Mouse (Mus musculus) lung, embryonic 16.5 days (tissue): ENCODE data around the gene Actn1. TPM values are rescaled to one million over a fixed set of nuclear protein-coding genes. Genes with fewer than 3 reads are reported as not detected.

Experiments used
- ATAC-seq: fragments of 200-750 bp; cut with Nextera tagmentation; 2 replicates; pipeline ENCODE4 v1.8.0; 2017; ENCODE audit warnings: low read depth, mild to moderate bottlenecking, moderate library complexity
- H3K27ac ChIP-seq: fragments of 300-500 bp; sonication (generic); 2 replicates; pipeline ENCODE4 v1.5.1; 2014; ENCODE audit warnings: mild to moderate bottlenecking, control low read depth, low read length
- H3K27me3 ChIP-seq: fragments of 300-500 bp; sonication (generic); 2 replicates; pipeline ENCODE4 v1.6.1; 2014; ENCODE audit warnings: low read depth, low read length, mixed read lengths; ENCODE audit not compliant: control insufficient read depth, insufficient read depth
- H3K36me3 ChIP-seq: fragments of 300-500 bp; sonication (generic); 2 replicates; pipeline ENCODE4 v1.6.1; 2014; ENCODE audit warnings: low read length; ENCODE audit not compliant: control insufficient read depth, insufficient read depth
- H3K4me1 ChIP-seq: fragments of 300-500 bp; sonication (generic); replicated peaks from 2 replicates; pipeline ENCODE4 v1.6.1; 2014; ENCODE audit warnings: low read length, mixed read lengths; ENCODE audit not compliant: control insufficient read depth, insufficient read depth
- H3K4me2 ChIP-seq: fragments of 300-500 bp; sonication (generic); 2 replicates; pipeline ENCODE4 v1.6.1; 2014; ENCODE audit warnings: low read depth, low read length, control low read depth
- H3K4me3 ChIP-seq: fragments of 300-500 bp; sonication (generic); 2 replicates; pipeline ENCODE4 v1.5.1; 2014; ENCODE audit warnings: mild to moderate bottlenecking, low read length, control low read depth
- H3K9ac ChIP-seq: fragments of 300-500 bp; sonication (generic); 2 replicates; pipeline ENCODE4 v1.6.1; 2014; ENCODE audit warnings: low read length, control low read depth
- H3K9me3 ChIP-seq: fragments of 300-500 bp; sonication (generic); 2 replicates; pipeline ENCODE4 v1.6.1; 2016; ENCODE audit warnings: low read length; ENCODE audit not compliant: control insufficient read depth
- WGBS: fragments of 180-500 bp; shearing (Covaris S2); extraction: QIAGEN DNeasy Blood & Tissue Kit; methylation state at CpG from one replicate; pipeline ENCODE4 v1.1.7; 2014; 5-methylcytosine and 5-hydroxymethylcytosine counted together
- polyA plus RNA-seq: library from polyadenylated mRNA; unstranded; fragments of >200 nt; fragmentation: Nextera tagmentation; extraction: Ambion mirVana; gene quantifications from 2 replicates; pipeline ENCODE4 v1.2.1, GENCODE M21; 2015

Gene Actn1
- polyA plus RNA-seq, 1 experiment from 2014 or later = 49.9 TPM

- H3K27me3 ChIP-seq = no peaks in the 10 kb centered on the region
- H3K36me3 ChIP-seq = peaks cover 12% of the 10 kb centered on the region
- no peak overlapping the region for H3K4me3 ChIP-seq
- no peak overlapping the region for H3K9ac ChIP-seq
- no peak overlapping the region for H3K27ac ChIP-seq
- H3K9me3 ChIP-seq = no peaks in the 10 kb centered on the region
- no peak for ATAC-seq
- no peak overlapping the region for H3K4me2 ChIP-seq
- H3K4me1 ChIP-seq = no peaks in the 10 kb centered on the region; the same call in 1 of the 2 replicates
- WGBS = 72% methylated on average over 3 of the region's 3 CpGs
These were observed 97.7 kb downstream of the Actn1 start for GRCm38 (mm10) chr12:80162448-80162847.

GRCm38 (mm10) chr12:80157675-80158074 lies 102.5 kb downstream of the Actn1 start:
- WGBS = 5% methylated on average over 5 of the region's 5 CpGs
- Histone ChIP-seq H3K4me1 (no peaks in the 10 kb centered on the region), H3K27me3 (no peaks in the 10 kb centered on the region), H3K9me3 (no peaks in the 10 kb centered on the region), H3K27ac (no peak overlapping the region), H3K4me2 (peak overlapping the region; percentile 25), H3K9ac (no peak overlapping the region), H3K36me3 (no peaks in the 10 kb centered on the region), H3K4me3 (no peak overlapping the region)
- no peak for ATAC-seq

GRCm38 (mm10) chr12:80153687-80154326 lies 106.4 kb downstream of the Actn1 start:
- ATAC-seq = no peak
- Histone ChIP-seq H3K4me3 (no peak overlapping the region), H3K4me2 (no peak overlapping the region), H3K4me1 (no peaks in the 10 kb centered on the region), H3K36me3 (no peaks in the 10 kb centered on the region), H3K9me3 (no peaks in the 10 kb centered on the region), H3K27me3 (no peaks in the 10 kb centered on the region), H3K9ac (no peak overlapping the region), H3K27ac (no peak overlapping the region)
- WGBS = 37% methylated on average over 10 of the region's 10 CpGs

GRCm38 (mm10) chr12:80153078-80153477 lies 107.1 kb downstream of the Actn1 start:
- Histone ChIP-seq H3K27me3 (no peaks in the 10 kb centered on the region), H3K4me1 (no peaks in the 10 kb centered on the region), H3K9ac (no peak overlapping the region), H3K27ac (no peak overlapping the region), H3K4me3 (no peak overlapping the region), H3K36me3 (no peaks in the 10 kb centered on the region), H3K4me2 (no peak overlapping the region), H3K9me3 (no peaks in the 10 kb centered on the region)
- WGBS = 81% methylated on average over 6 of the region's 6 CpGs
- ATAC-seq = no peak

- Histone ChIP-seq H3K4me1 (peaks cover 11% of the 10 kb centered on the region), H3K27me3 (no peaks in the 10 kb centered on the region), H3K4me2 (no peak overlapping the region), H3K9ac (no peak overlapping the region), H3K9me3 (no peaks in the 10 kb centered on the region), H3K4me3 (no peak overlapping the region), H3K27ac (no peak overlapping the region), H3K36me3 (no peaks in the 10 kb centered on the region)
- 87% methylated on average over 6 of the region's 6 CpGs for WGBS
- ATAC-seq = no peak
These were observed 108.3 kb downstream of the Actn1 start for GRCm38 (mm10) chr12:80151821-80152220.

GRCm38 (mm10) chr12:80150624-80151023 lies 109.5 kb downstream of the Actn1 start:
- Histone ChIP-seq H3K9ac (no peak overlapping the region), H3K4me3 (no peak overlapping the region), H3K27me3 (no peaks in the 10 kb centered on the region), H3K4me1 (peaks cover 19% of the 10 kb centered on the region), H3K4me2 (0 out of 2 replicates have a peak overlapping the region, but pooled peaks have one; percentile 11), H3K36me3 (no peaks in the 10 kb centered on the region), H3K27ac (no peak overlapping the region), H3K9me3 (no peaks in the 10 kb centered on the region)
- 25% methylated on average over 8 of the region's 8 CpGs for WGBS
- ATAC-seq = no peak

GRCm38 (mm10) chr12:80147563-80148214 lies 112.5 kb downstream of the Actn1 start:
- Histone ChIP-seq H3K4me3 (no peak overlapping the region), H3K4me1 (peaks cover 23% of the 10 kb centered on the region), H3K27ac (0 out of 2 replicates have a peak overlapping the region, but pooled peaks have one; percentile 47), H3K36me3 (no peaks in the 10 kb centered on the region), H3K9ac (no peak overlapping the region), H3K9me3 (no peaks in the 10 kb centered on the region), H3K27me3 (no peaks in the 10 kb centered on the region), H3K4me2 (no peak overlapping the region)
- WGBS = 79% methylated on average over 11 of the region's 11 CpGs
- no peak for ATAC-seq

GRCm38 (mm10) chr12:80146227-80147223 lies 113.6 kb downstream of the Actn1 start:
- H3K4me1 ChIP-seq = peaks cover 23% of the 10 kb centered on the region
- H3K9ac ChIP-seq = no peak overlapping the region
- no peaks in the 10 kb centered on the region for H3K36me3 ChIP-seq
- H3K27ac ChIP-seq = peak overlapping the region; percentile 75
- H3K9me3 ChIP-seq = no peaks in the 10 kb centered on the region
- peak; percentile 86 for ATAC-seq
- 23% methylated on average over 21 of the region's 21 CpGs for WGBS
- no peak overlapping the region for H3K4me2 ChIP-seq
- H3K4me3 ChIP-seq = no peak overlapping the region
- no peaks in the 10 kb centered on the region for H3K27me3 ChIP-seq

- Histone ChIP-seq H3K4me1 (peaks cover 23% of the 10 kb centered on the region), H3K9ac (no peak overlapping the region), H3K36me3 (no peaks in the 10 kb centered on the region), H3K4me3 (no peak overlapping the region), H3K4me2 (no peak overlapping the region), H3K27me3 (no peaks in the 10 kb centered on the region), H3K27ac (peak overlapping the region; percentile 43; the same call in 1 of the 2 replicates), H3K9me3 (no peaks in the 10 kb centered on the region)
- ATAC-seq = no peak
- WGBS = 55% methylated on average over 8 of the region's 8 CpGs
These were observed 114.8 kb downstream of the Actn1 start for GRCm38 (mm10) chr12:80145365-80145764.
